Mouse (Mus musculus): ENCODE results near the gene Scrn2. TPM values are rescaled to one million over a fixed set of nuclear protein-coding genes. Genes with fewer than 3 reads are reported as not detected.

Gene Scrn2
- total RNA-seq, 4 experiments from 2014 or later: 5.0 to 6.1 (median 5.4) TPM

GRCm38 (mm10) chr11:97017696-97018582, 11.8 kb upstream of the Scrn2 start:
- no peak for DNase-seq (ENCODE audit: low spot score in 2 of 2)

GRCm38 (mm10) chr11:97018583-97019344, 11.0 kb upstream of the Scrn2 start:
- no peak for DNase-seq (ENCODE audit: low spot score in 2 of 2)

- no peak for DNase-seq (ENCODE audit: low spot score in 2 of 2)
Measured at GRCm38 (mm10) chr11:97019345-97019708, 10.4 kb upstream of the Scrn2 start.

- DNase-seq (ENCODE audit: low spot score in 2 of 2): peak in 1 of 2 experiments; percentile 4
Measured at GRCm38 (mm10) chr11:97021121-97021765, 8.5 kb upstream of the Scrn2 start.

GRCm38 (mm10) chr11:97021873-97022484, 7.8 kb upstream of the Scrn2 start:
- peak; percentile 32 to 58 for DNase-seq (ENCODE audit: low spot score in 2 of 2)

- peak in 1 of 2 experiments; percentile 10 for DNase-seq (ENCODE audit: low spot score in 2 of 2)
Measured at GRCm38 (mm10) chr11:97024977-97025376, 4.8 kb upstream of the Scrn2 start.

GRCm38 (mm10) chr11:97025721-97026344, 3.9 kb upstream of the Scrn2 start:
- peak in 1 of 2 experiments; percentile 68 for DNase-seq (ENCODE audit: low spot score in 2 of 2)

GRCm38 (mm10) chr11:97030426-97030825, 688 bp downstream of the Scrn2 start:
- no peak for DNase-seq (ENCODE audit: low spot score in 2 of 2)

GRCm38 (mm10) chr11:97031977-97032376, 2.2 kb downstream of the Scrn2 start:
- no peak for DNase-seq (ENCODE audit: low spot score in 2 of 2)

- no peak for DNase-seq (ENCODE audit: low spot score in 2 of 2)
Measured at GRCm38 (mm10) chr11:97032499-97032898, 2.8 kb downstream of the Scrn2 start.

GRCm38 (mm10) chr11:97033781-97034180, 4.0 kb downstream of the Scrn2 start:
- peak in 1 of 2 experiments; percentile 4 for DNase-seq (ENCODE audit: low spot score in 2 of 2)

- peak in 1 of 2 experiments; percentile 85 for DNase-seq (ENCODE audit: low spot score in 2 of 2)
Measured at GRCm38 (mm10) chr11:97036141-97036540, 6.4 kb downstream of the Scrn2 start.

- DNase-seq (ENCODE audit: low spot score in 2 of 2): no peak
Measured at GRCm38 (mm10) chr11:97038881-97039280, 9.1 kb downstream of the Scrn2 start.

GRCm38 (mm10) chr11:97040301-97041021, 10.7 kb downstream of the Scrn2 start:
- DNase-seq (ENCODE audit: low spot score in 2 of 2): no peak

GRCm38 (mm10) chr11:97041022-97041899, 11.5 kb downstream of the Scrn2 start, which contains the start of the genes Lrrc46 and Mrpl10:
Gene Lrrc46 (minus strand): TSS chr11:97041407.
Gene Mrpl10 (plus strand): TSS chr11:97041560.
- DNase-seq (ENCODE audit: low spot score in 2 of 2): peak; percentile 67 to 84

- no peak for DNase-seq (ENCODE audit: low spot score in 2 of 2)
Measured at GRCm38 (mm10) chr11:97044902-97045301, 15.2 kb downstream of the Scrn2 start.

- DNase-seq (ENCODE audit: low spot score in 2 of 2): no peak
Measured at GRCm38 (mm10) chr11:97045861-97046260, 16.1 kb downstream of the Scrn2 start.

- no peak for DNase-seq (ENCODE audit: low spot score in 2 of 2)
Measured at GRCm38 (mm10) chr11:97048090-97048650, 18.4 kb downstream of the Scrn2 start.

All from left cerebral cortex, adult 8-10 months (tissue).